In genomic region chr7:92669507-92670471, GRCm38 (mm10) we compare ENCODE assay signal across 8 mouse cellular contexts. TPM values are rescaled to one million over a fixed set of nuclear protein-coding genes. Genes with fewer than 3 reads are reported as not detected.
DNase-seq lines count a peak whose midpoint lies in the region; ATAC-seq and TF ChIP-seq lines count a peak whose summit lies in the region.

Gene Pcf11, minus strand, starts transcription at chr7:92669934.

- H3K27me3 ChIP-seq in embryonic facial prominence, embryonic 15.5 days = no peaks in the 10 kb centered on the region
- H3K27me3 ChIP-seq in limb, embryonic 14.5 days (ENCODE audit: control insufficient read depth, insufficient read depth, low read length) = no peaks in the 10 kb centered on the region
- H3K27me3 ChIP-seq in midbrain, postnatal 0 days (ENCODE audit: insufficient read depth, low read length) = no peaks in the 10 kb centered on the region

- peak within 1 kb of the TSS; percentile 95 for H3K27ac ChIP-seq in bone marrow, adult 2 months (ENCODE audit: control insufficient read depth, insufficient read depth, low read depth, low read length, poor library complexity)
- peak within 1 kb of the TSS; percentile 93 for H3K27ac ChIP-seq in embryonic facial prominence, embryonic 15.5 days (replicated peaks)
- peak within 1 kb of the TSS; percentile 97 for H3K27ac ChIP-seq in limb, embryonic 14.5 days (replicated peaks; ENCODE audit: low read depth, low read length)
- peak within 1 kb of the TSS; percentile 99 for H3K27ac ChIP-seq in midbrain, postnatal 0 days (ENCODE audit: low read depth, low read length)

- no peaks in the 10 kb centered on the region for H3K9me3 ChIP-seq in embryonic facial prominence, embryonic 15.5 days (replicated peaks)
- H3K9me3 ChIP-seq in limb, embryonic 14.5 days (ENCODE audit: control insufficient read depth, low read length) = no peaks in the 10 kb centered on the region
- no peaks in the 10 kb centered on the region for H3K9me3 ChIP-seq in midbrain, postnatal 0 days (ENCODE audit: low read length)

- peak within 1 kb of the TSS; percentile 83 for H3K9ac ChIP-seq in embryonic facial prominence, embryonic 15.5 days
- peak within 1 kb of the TSS; percentile 99 for H3K9ac ChIP-seq in limb, embryonic 14.5 days (ENCODE audit: low read depth, low read length, severe bottlenecking)
- peak within 1 kb of the TSS; percentile 100 for H3K9ac ChIP-seq in midbrain, postnatal 0 days (replicated peaks; ENCODE audit: low read length, poor library complexity, severe bottlenecking)

- DNase-seq in 416B (ENCODE audit: low read depth) = peak; percentile 99
- DNase-seq in heart, adult 8-10 months (ENCODE audit: low spot score) = peak; percentile 98
- DNase-seq in kidney, adult 9 months = peak; percentile 99
- DNase-seq in limb, embryonic 14.5 days (ENCODE audit: low spot score) = peak; percentile 98
- DNase-seq in midbrain, postnatal 0 days (ENCODE audit: low spot score) = peak; percentile 99
- peak; percentile 91 to 92 for DNase-seq in spleen, postnatal 14 days (ENCODE audit: low spot score in 2 of 2)

- TF ChIP-seq POLR2A in bone marrow, adult 2 months (IDR thresholded peaks at IDR 0.05; ENCODE audit: borderline replicate concordance, control insufficient read depth, low read depth, low read length) = peak; percentile 96
- TF ChIP-seq POLR2A in limb, embryonic 14.5 days (IDR thresholded peaks at IDR 0.05; ENCODE audit: borderline replicate concordance, extremely low read depth, insufficient read depth, insufficient read length) = peak; percentile 81; the same call in 1 of the 2 replicates

- no peak for TF ChIP-seq CTCF in bone marrow, adult 2 months (IDR thresholded peaks at IDR 0.05; ENCODE audit: control insufficient read depth, insufficient read depth, low read length)
- no peak; the same call in 1 of the 2 replicates for TF ChIP-seq CTCF in midbrain, postnatal 0 days (IDR thresholded peaks at IDR 0.05)

- no peaks in the 10 kb centered on the region for H3K36me3 ChIP-seq in embryonic facial prominence, embryonic 15.5 days
- peaks cover 8% of the 10 kb centered on the region; the same call in 1 of the 2 replicates for H3K36me3 ChIP-seq in limb, embryonic 14.5 days (ENCODE audit: control insufficient read depth, insufficient read depth, low read length)
- 0 out of 2 replicates have a peak, but pooled peaks cover 4% of the 10 kb centered on the region for H3K36me3 ChIP-seq in midbrain, postnatal 0 days (ENCODE audit: insufficient read depth, low read length)

- H3K4me1 ChIP-seq in bone marrow, adult 2 months (ENCODE audit: control insufficient read depth, insufficient read depth, low read length) = no peaks in the 10 kb centered on the region; the same call in 1 of the 2 replicates
- H3K4me1 ChIP-seq in embryonic facial prominence, embryonic 15.5 days = peaks cover 18% of the 10 kb centered on the region
- H3K4me1 ChIP-seq in limb, embryonic 14.5 days (ENCODE audit: control insufficient read depth, insufficient read depth, low read length) = peaks cover 14% of the 10 kb centered on the region; the same call in 1 of the 2 replicates
- H3K4me1 ChIP-seq in midbrain, postnatal 0 days (ENCODE audit: insufficient read depth, low read length) = peaks cover 13% of the 10 kb centered on the region

- peak; percentile 98 for ATAC-seq in embryonic facial prominence, embryonic 15.5 days (ENCODE audit: insufficient number of reproducible peaks, low FRiP score, low TSS enrichment, low read depth)
- peak; percentile 98 for ATAC-seq in limb, embryonic 14.5 days (ENCODE audit: low FRiP score, low read depth)
- ATAC-seq in midbrain, postnatal 0 days (ENCODE audit: low FRiP score) = peak; percentile 98

- peak within 1 kb of the TSS; percentile 97 for H3K4me3 ChIP-seq in bone marrow, adult 2 months (replicated peaks; ENCODE audit: control insufficient read depth, low read depth, low read length)
- H3K4me3 ChIP-seq in embryonic facial prominence, embryonic 15.5 days (replicated peaks) = peak within 1 kb of the TSS; percentile 93
- peak within 1 kb of the TSS; percentile 99 for H3K4me3 ChIP-seq in limb, embryonic 14.5 days (replicated peaks; ENCODE audit: low read length)
- H3K4me3 ChIP-seq in midbrain, postnatal 0 days (ENCODE audit: low read depth, low read length) = peak within 1 kb of the TSS; percentile 77

- WGBS in bone marrow, adult 2 months = under 1% methylated on average over 88 of the region's 88 CpGs
- WGBS in embryonic facial prominence, embryonic 15.5 days = under 1% methylated on average over 87 of the region's 88 CpGs
- WGBS in limb, embryonic 14.5 days = 1% methylated on average over 67 of the region's 88 CpGs
- WGBS in midbrain, postnatal 0 days = under 1% methylated on average over 87 of the region's 88 CpGs

- peak within 1 kb of the TSS; percentile 74 for H3K4me2 ChIP-seq in embryonic facial prominence, embryonic 15.5 days (replicated peaks)
- peak within 1 kb of the TSS; percentile 74 for H3K4me2 ChIP-seq in limb, embryonic 14.5 days (replicated peaks; ENCODE audit: low read depth, low read length, severe bottlenecking)
- peak within 1 kb of the TSS; percentile 72 for H3K4me2 ChIP-seq in midbrain, postnatal 0 days (ENCODE audit: low read depth, low read length, poor library complexity, severe bottlenecking)

RNA-seq across cellular contexts. Expression of gene Pcf11, which starts in this region (rescaled TPM):
- polyA plus RNA-seq in bone marrow, adult 2 months (2011; ENCODE audit: insufficient read depth, insufficient read length, low replicate concordance, missing spikeins) = 22.2 and 42.1 TPM in 2 replicates
- polyA plus RNA-seq in embryonic facial prominence, embryonic 15.5 days (2015; fragmentation: Nextera tagmentation; extraction: Ambion mirVana) = 23.1 and 25.5 TPM in 2 replicates
- 10 to 100 TPM; 24.0 to 30.4 (median 24.7) TPM for total RNA-seq in heart, adult 8-10 months (2022)
- polyA plus RNA-seq in limb, embryonic 14.5 days (2012; rRNA removed) = 22.7 and 32.5 TPM in 2 replicates
- 21.2 and 23.5 TPM in 2 replicates for polyA plus RNA-seq in limb, embryonic 14.5 days (2014; fragmentation: Nextera tagmentation; extraction: Ambion mirVana)
- 34.6 and 37.3 TPM in 2 replicates for total RNA-seq in midbrain, postnatal 0 days (2014; rRNA removed)
- polyA plus RNA-seq in midbrain, postnatal 0 days (2015; fragmentation: Nextera tagmentation; extraction: Ambion mirVana) = 11.2 and 14.7 TPM in 2 replicates

Comparison
In these comparisons a context has a peak if more than half of its experiments do, and no peak if none do; other contexts are left out.
1. Peak in every context shown above with its lines: DNase-seq, ATAC-seq, H3K4me3 ChIP-seq and H3K27ac ChIP-seq.